Mouse (Mus musculus) kidney, adult 9 months (tissue): ENCODE data around the gene Ssh2.

ENCODE experiments used
- DNase-seq: peaks from one replicate; pipeline ENCODE4 v3.0.0; 2022

The Ssh2 gene

GRCm38 (mm10) chr11:77494782-77495181 lies 278.7 kb downstream of the Ssh2 start:
- DNase-seq = no peak

- peak; percentile 20 for DNase-seq
Measured at GRCm38 (mm10) chr11:77495507-77495906, 279.4 kb downstream of the Ssh2 start.

- peak; percentile 82 for DNase-seq
Measured at GRCm38 (mm10) chr11:77497341-77497756, 281.3 kb downstream of the Ssh2 start.

- DNase-seq = peak; percentile 30
Measured at GRCm38 (mm10) chr11:77497851-77498250, 281.8 kb downstream of the Ssh2 start.

- peak; percentile 21 for DNase-seq
Measured at GRCm38 (mm10) chr11:77498261-77499139, 282.4 kb downstream of the Ssh2 start.

- no peak for DNase-seq
Measured at GRCm38 (mm10) chr11:77499354-77499753, 283.3 kb downstream of the Ssh2 start.

GRCm38 (mm10) chr11:77500361-77501325 lies 284.6 kb downstream of the Ssh2 start:
- peak; percentile 25 for DNase-seq

GRCm38 (mm10) chr11:77501392-77501791 lies 285.3 kb downstream of the Ssh2 start:
- peak; percentile 82 for DNase-seq

- peak; percentile 15 for DNase-seq
Measured at GRCm38 (mm10) chr11:77501971-77502370, 285.9 kb downstream of the Ssh2 start.

- peak; percentile 15 for DNase-seq
Measured at GRCm38 (mm10) chr11:77502481-77502880, 286.4 kb downstream of the Ssh2 start.

- DNase-seq = peak; percentile 18
Measured at GRCm38 (mm10) chr11:77503511-77503910, 287.4 kb downstream of the Ssh2 start.

GRCm38 (mm10) chr11:77504377-77504776 lies 288.3 kb downstream of the Ssh2 start:
- no peak for DNase-seq

GRCm38 (mm10) chr11:77505291-77505980 lies 289.3 kb downstream of the Ssh2 start:
- DNase-seq = peak; percentile 36

GRCm38 (mm10) chr11:77506273-77506672 lies 290.2 kb downstream of the Ssh2 start:
- DNase-seq = peak; percentile 85

- peak; percentile 17 for DNase-seq
Measured at GRCm38 (mm10) chr11:77506941-77507340, 290.9 kb downstream of the Ssh2 start.

- no peak for DNase-seq
Measured at GRCm38 (mm10) chr11:77507426-77507825, 291.3 kb downstream of the Ssh2 start.

GRCm38 (mm10) chr11:77508068-77509021 lies 292.3 kb downstream of the Ssh2 start:
- DNase-seq = peak; percentile 90
